Mouse (Mus musculus): ENCODE results near the gene Gfy. TPM values are rescaled to one million over a fixed set of nuclear protein-coding genes. Genes with fewer than 3 reads are reported as not detected.

The Gfy gene
- polyA plus RNA-seq, 1 experiment from 2014 or later, result not detected

GRCm38 (mm10) chr7:45168656-45169055 is 10.7 kb downstream of the Gfy start:
- Histone ChIP-seq H3K4me3 (ENCODE audit: low read depth, low read length) (no peak overlapping the region), H3K36me3 (ENCODE audit: control insufficient read depth, insufficient read depth, low read length) (no peaks in the 10 kb centered on the region), H3K9ac (replicated peaks; ENCODE audit: low read depth, low read length) (no peak overlapping the region), H3K27ac (ENCODE audit: low read length) (no peak overlapping the region), H3K27me3 (ENCODE audit: control insufficient read depth, insufficient read depth, low read length) (peaks cover 60% of the 10 kb centered on the region), H3K4me2 (replicated peaks; ENCODE audit: low read depth, low read length) (no peak overlapping the region), H3K9me3 (ENCODE audit: control insufficient read depth, low read depth, low read length) (peaks cover 13% of the 10 kb centered on the region), H3K4me1 (ENCODE audit: control insufficient read depth, insufficient read depth, low read length) (peaks cover 4% of the 10 kb centered on the region; the same call in 1 of the 2 replicates)
- WGBS, result 6% methylated on average over 24 of the region's 24 CpGs
- ATAC-seq (ENCODE audit: insufficient number of reproducible peaks, insufficient read depth, low FRiP score, low read depth), result no peak

- Histone ChIP-seq H3K27me3 (ENCODE audit: control insufficient read depth, insufficient read depth, low read length) (peaks cover 62% of the 10 kb centered on the region), H3K27ac (ENCODE audit: low read length) (no peak overlapping the region), H3K9me3 (ENCODE audit: control insufficient read depth, low read depth, low read length) (peaks cover 13% of the 10 kb centered on the region), H3K36me3 (ENCODE audit: control insufficient read depth, insufficient read depth, low read length) (no peaks in the 10 kb centered on the region), H3K4me2 (replicated peaks; ENCODE audit: low read depth, low read length) (no peak overlapping the region), H3K9ac (replicated peaks; ENCODE audit: low read depth, low read length) (no peak overlapping the region), H3K4me1 (ENCODE audit: control insufficient read depth, insufficient read depth, low read length) (peaks cover 4% of the 10 kb centered on the region; the same call in 1 of the 2 replicates), H3K4me3 (ENCODE audit: low read depth, low read length) (no peak overlapping the region)
- ATAC-seq (ENCODE audit: insufficient number of reproducible peaks, insufficient read depth, low FRiP score, low read depth), result no peak
- 3% methylated on average over 19 of the region's 19 CpGs for WGBS
Observed at GRCm38 (mm10) chr7:45167761-45168445, 11.5 kb downstream of the Gfy start.

- Histone ChIP-seq H3K9ac (replicated peaks; ENCODE audit: low read depth, low read length) (no peak overlapping the region), H3K4me3 (ENCODE audit: low read depth, low read length) (no peak overlapping the region), H3K4me1 (ENCODE audit: control insufficient read depth, insufficient read depth, low read length) (peaks cover 4% of the 10 kb centered on the region; the same call in 1 of the 2 replicates), H3K9me3 (ENCODE audit: control insufficient read depth, low read depth, low read length) (peaks cover 13% of the 10 kb centered on the region), H3K4me2 (replicated peaks; ENCODE audit: low read depth, low read length) (no peak overlapping the region), H3K27me3 (ENCODE audit: control insufficient read depth, insufficient read depth, low read length) (peaks cover 64% of the 10 kb centered on the region), H3K27ac (ENCODE audit: low read length) (no peak overlapping the region), H3K36me3 (ENCODE audit: control insufficient read depth, insufficient read depth, low read length) (no peaks in the 10 kb centered on the region)
- WGBS, result 19% methylated on average over 10 of the region's 10 CpGs
- ATAC-seq (ENCODE audit: insufficient number of reproducible peaks, insufficient read depth, low FRiP score, low read depth), result no peak
Observed at GRCm38 (mm10) chr7:45166950-45167401, 12.4 kb downstream of the Gfy start.

GRCm38 (mm10) chr7:45165701-45166100 is 13.7 kb downstream of the Gfy start:
- Histone ChIP-seq H3K4me1 (ENCODE audit: control insufficient read depth, insufficient read depth, low read length) (peaks cover 4% of the 10 kb centered on the region; the same call in 1 of the 2 replicates), H3K4me2 (replicated peaks; ENCODE audit: low read depth, low read length) (no peak overlapping the region), H3K27ac (ENCODE audit: low read length) (no peak overlapping the region), H3K9ac (replicated peaks; ENCODE audit: low read depth, low read length) (no peak overlapping the region), H3K4me3 (ENCODE audit: low read depth, low read length) (no peak overlapping the region), H3K27me3 (ENCODE audit: control insufficient read depth, insufficient read depth, low read length) (peaks cover 63% of the 10 kb centered on the region), H3K36me3 (ENCODE audit: control insufficient read depth, insufficient read depth, low read length) (no peaks in the 10 kb centered on the region), H3K9me3 (ENCODE audit: control insufficient read depth, low read depth, low read length) (peaks cover 13% of the 10 kb centered on the region)
- ATAC-seq (ENCODE audit: insufficient number of reproducible peaks, insufficient read depth, low FRiP score, low read depth), result no peak
- WGBS, result 54% methylated on average over 11 of the region's 11 CpGs

- Histone ChIP-seq H3K9ac (replicated peaks; ENCODE audit: low read depth, low read length) (no peak overlapping the region), H3K27me3 (ENCODE audit: control insufficient read depth, insufficient read depth, low read length) (peaks cover 63% of the 10 kb centered on the region), H3K9me3 (ENCODE audit: control insufficient read depth, low read depth, low read length) (peaks cover 7% of the 10 kb centered on the region), H3K36me3 (ENCODE audit: control insufficient read depth, insufficient read depth, low read length) (peaks cover 6% of the 10 kb centered on the region), H3K4me2 (replicated peaks; ENCODE audit: low read depth, low read length) (no peak overlapping the region), H3K4me3 (ENCODE audit: low read depth, low read length) (no peak overlapping the region), H3K4me1 (ENCODE audit: control insufficient read depth, insufficient read depth, low read length) (peaks cover 4% of the 10 kb centered on the region; the same call in 1 of the 2 replicates), H3K27ac (ENCODE audit: low read length) (no peak overlapping the region)
- no peak for ATAC-seq (ENCODE audit: insufficient number of reproducible peaks, insufficient read depth, low FRiP score, low read depth)
- 73% methylated on average over 5 of the region's 5 CpGs for WGBS
Observed at GRCm38 (mm10) chr7:45164833-45165232, 14.5 kb downstream of the Gfy start.

- 1% methylated on average over 32 of the region's 41 CpGs for WGBS
- H3K36me3 ChIP-seq (ENCODE audit: control insufficient read depth, insufficient read depth, low read length), result peaks cover 10% of the 10 kb centered on the region
- no peaks in the 10 kb centered on the region for H3K9me3 ChIP-seq (ENCODE audit: control insufficient read depth, low read depth, low read length)
- H3K27ac ChIP-seq (ENCODE audit: low read length), result no peak within 1 kb of the TSS
- 0 out of 2 replicates have a peak within 1 kb of the TSS, but pooled peaks have one; percentile 22 for H3K9ac ChIP-seq (replicated peaks; ENCODE audit: low read depth, low read length)
- no peak for ATAC-seq (ENCODE audit: insufficient number of reproducible peaks, insufficient read depth, low FRiP score, low read depth)
- H3K27me3 ChIP-seq (ENCODE audit: control insufficient read depth, insufficient read depth, low read length), result peaks cover 54% of the 10 kb centered on the region
- H3K4me3 ChIP-seq (ENCODE audit: low read depth, low read length), result peak within 1 kb of the TSS; percentile 35
- peaks cover 4% of the 10 kb centered on the region; the same call in 1 of the 2 replicates for H3K4me1 ChIP-seq (ENCODE audit: control insufficient read depth, insufficient read depth, low read length)
- peak within 1 kb of the TSS; percentile 70 for H3K4me2 ChIP-seq (replicated peaks; ENCODE audit: low read depth, low read length)
Observed at GRCm38 (mm10) chr7:45163735-45164490, 15.5 kb downstream of the Gfy start, which contains the start of gene Slc17a7. Slc17a7 (plus strand) TSS chr7:45163949.

- Histone ChIP-seq H3K4me2 (replicated peaks; ENCODE audit: low read depth, low read length) (no peak overlapping the region), H3K27ac (ENCODE audit: low read length) (no peak overlapping the region), H3K9ac (replicated peaks; ENCODE audit: low read depth, low read length) (no peak overlapping the region), H3K9me3 (ENCODE audit: control insufficient read depth, low read depth, low read length) (no peaks in the 10 kb centered on the region), H3K4me3 (ENCODE audit: low read depth, low read length) (no peak overlapping the region), H3K27me3 (ENCODE audit: control insufficient read depth, insufficient read depth, low read length) (peaks cover 47% of the 10 kb centered on the region), H3K4me1 (ENCODE audit: control insufficient read depth, insufficient read depth, low read length) (peaks cover 4% of the 10 kb centered on the region; the same call in 1 of the 2 replicates), H3K36me3 (ENCODE audit: control insufficient read depth, insufficient read depth, low read length) (peaks cover 10% of the 10 kb centered on the region)
- ATAC-seq (ENCODE audit: insufficient number of reproducible peaks, insufficient read depth, low FRiP score, low read depth), result no peak
- WGBS, result 74% methylated on average over 9 of the region's 9 CpGs
Observed at GRCm38 (mm10) chr7:45162996-45163615, 16.3 kb downstream of the Gfy start.

- no peak; the same call in 1 of the 2 replicates for ATAC-seq (ENCODE audit: insufficient number of reproducible peaks, insufficient read depth, low FRiP score, low read depth)
- peak overlapping the region; percentile 34 for H3K4me3 ChIP-seq (ENCODE audit: low read depth, low read length)
- H3K4me2 ChIP-seq (replicated peaks; ENCODE audit: low read depth, low read length), result peak overlapping the region; percentile 70
- H3K9ac ChIP-seq (replicated peaks; ENCODE audit: low read depth, low read length), result no peak overlapping the region
- peaks cover 15% of the 10 kb centered on the region for H3K36me3 ChIP-seq (ENCODE audit: control insufficient read depth, insufficient read depth, low read length)
- peaks cover 42% of the 10 kb centered on the region for H3K27me3 ChIP-seq (ENCODE audit: control insufficient read depth, insufficient read depth, low read length)
- 30% methylated on average over 6 of the region's 6 CpGs for WGBS
- peaks cover 4% of the 10 kb centered on the region; the same call in 1 of the 2 replicates for H3K4me1 ChIP-seq (ENCODE audit: control insufficient read depth, insufficient read depth, low read length)
- H3K9me3 ChIP-seq (ENCODE audit: control insufficient read depth, low read depth, low read length), result no peaks in the 10 kb centered on the region
- H3K27ac ChIP-seq (ENCODE audit: low read length), result no peak overlapping the region
Observed at GRCm38 (mm10) chr7:45162551-45162950, 16.8 kb downstream of the Gfy start.

All from stomach, embryonic 14.5 days (tissue).